Mouse (Mus musculus) adrenal gland, postnatal 4 days (tissue): ENCODE data around the gene Cpox. TPM values are rescaled to one million over a fixed set of nuclear protein-coding genes. Genes with fewer than 3 reads are reported as not detected.
"Not testable (repeated sequence)": the region's sequence is repeated elsewhere in the genome, so short reads cannot be mapped to it uniquely, and the experiment has no call there.

ENCODE experiments used
- DNase-seq, 2 experiments: peaks; one replicate each; pipeline ENCODE4 v3.0.0; 2021 to 2022; ENCODE audit warnings: low spot score in 2 of 2, mixed read lengths in 2 of 2
- long read RNA-seq, 2 experiments: library from polyadenylated mRNA; stranded (forward); transcript quantifications; one replicate each; pipeline ENCODE4 v2.0.0; 2021
- total RNA-seq, 2 experiments: library from RNA; stranded (reverse); gene quantifications; 2 replicates each; pipeline ENCODE4 v1.2.3; 2021

Cpox gene
- 10 to 100 TPM; 36.5 to 45.9 TPM for total RNA-seq
- long read RNA-seq, experiment 1, transcript Cpox-201 (7 exons, 3,097 nt) = major isoform, 14 of 16 reads
- long read RNA-seq, experiment 1, partial matches to known transcripts = 0 of 16 reads
- long read RNA-seq, experiment 1, other reads (novel, unspliced or antisense) = 2 of 16 reads
- long read RNA-seq, experiment 2, transcript Cpox-201 (7 exons, 3,097 nt) = major isoform, 56 of 64 reads
- long read RNA-seq, experiment 2, partial matches to known transcripts = 0 of 64 reads
- long read RNA-seq, experiment 2, other reads (novel, unspliced or antisense) = 8 of 64 reads

DNA sequence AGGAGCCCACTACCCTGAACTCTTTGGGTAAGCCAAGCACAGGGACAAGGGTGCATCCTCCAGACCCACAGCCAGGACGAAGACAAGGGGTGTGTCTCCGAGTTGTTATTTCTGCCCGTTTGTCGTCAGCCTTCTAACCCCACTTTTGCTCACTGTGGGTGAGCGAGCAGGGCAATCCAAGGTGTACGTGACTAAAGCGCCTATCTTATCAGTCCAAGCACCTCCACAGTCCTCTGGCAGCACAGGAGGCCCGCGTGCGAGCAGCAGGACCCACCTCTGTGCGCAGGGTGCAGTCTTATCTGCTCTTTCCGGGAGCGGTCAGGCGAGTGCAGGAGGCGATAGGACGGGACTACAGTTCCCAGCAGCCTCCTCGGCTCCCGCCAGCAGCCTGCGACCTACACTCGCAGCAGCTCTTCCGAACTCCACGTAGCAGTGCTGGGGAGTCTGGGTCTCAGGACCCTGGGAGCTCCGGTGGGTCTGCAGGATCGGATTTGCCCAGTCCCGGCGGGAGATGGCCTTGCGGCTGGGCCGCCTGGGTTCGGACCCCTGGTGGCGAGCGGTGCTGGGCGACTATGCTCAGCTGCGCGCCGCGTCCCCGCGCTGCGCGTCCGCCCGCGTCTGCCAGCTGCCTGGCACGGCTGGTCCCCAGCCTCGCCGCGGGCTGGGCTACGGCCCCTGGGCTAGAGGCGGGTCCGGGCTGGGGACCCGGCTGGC, at the start of gene Cpox:
TSS of gene Cpox (plus strand) at position 376 of the 714 bp plus-strand sequence.
- peak; percentile 47 to 53 for DNase-seq

DNA sequence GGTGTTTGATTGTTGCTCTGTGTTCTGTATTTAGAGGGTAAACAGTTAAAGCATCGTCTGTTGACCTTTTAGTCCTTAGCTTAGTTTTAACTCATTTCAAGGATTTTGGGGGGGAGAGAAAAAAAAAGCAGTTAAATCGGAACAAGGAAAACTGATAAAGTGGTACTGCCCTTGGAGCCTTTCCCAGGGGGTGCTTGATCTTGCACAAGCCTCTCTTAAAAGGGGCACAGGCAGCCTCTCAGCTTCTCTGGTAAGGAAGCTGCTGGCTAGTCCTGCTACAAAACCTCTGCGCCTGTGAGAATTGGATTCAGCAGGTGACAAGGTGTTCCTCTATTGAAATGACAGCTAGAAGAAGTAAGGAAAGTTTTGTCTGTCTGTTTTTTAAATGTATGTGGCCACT, 47.7 kb upstream of the Cpox start:
- no peak for DNase-seq

GRCm38 (mm10) chr16:58623114-58623513, 47.0 kb upstream of the Cpox start:
- DNase-seq = no peak

DNA sequence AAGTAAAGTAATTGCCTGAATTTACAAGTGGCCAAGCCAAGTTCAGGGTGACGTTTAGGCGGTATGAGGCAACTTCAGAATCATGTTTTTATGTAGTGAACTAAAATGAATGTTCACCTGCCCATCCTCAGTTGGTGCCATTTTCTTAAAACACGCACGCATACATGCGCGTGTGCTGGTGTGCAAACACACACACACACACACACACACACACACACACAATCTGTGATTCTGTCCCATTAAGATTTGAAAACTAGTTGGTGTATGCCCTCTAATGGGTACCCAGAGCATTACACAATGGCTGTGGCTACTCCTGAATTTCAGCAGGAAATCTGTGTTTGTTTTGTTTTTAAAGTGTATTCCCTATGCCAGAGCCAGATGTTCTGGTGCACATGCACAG, 46.1 kb upstream of the Cpox start:
- DNase-seq = no peak

- DNase-seq = no peak
These were observed 42.3 kb upstream of the Cpox start for GRCm38 (mm10) chr16:58627597-58628335.

DNA sequence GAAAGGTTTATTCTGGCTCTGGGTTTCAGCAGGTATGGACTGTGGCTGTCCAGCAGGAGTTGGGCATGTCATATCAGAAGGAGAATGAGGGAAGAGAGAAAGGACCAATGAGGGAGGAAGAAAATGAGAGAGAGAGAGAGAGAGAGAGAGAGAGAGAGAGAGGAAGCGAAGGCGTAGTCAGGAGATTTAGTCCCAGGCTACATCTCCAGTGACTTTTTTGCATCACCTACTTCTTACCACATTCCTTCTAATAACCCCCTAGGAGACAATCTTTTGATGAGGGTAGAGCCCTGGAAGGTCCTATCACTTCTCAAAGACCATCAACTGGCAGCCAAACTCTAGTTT, 41.8 kb upstream of the Cpox start:
- no peak for DNase-seq

- no peak for DNase-seq
These were observed 41.1 kb upstream of the Cpox start for GRCm38 (mm10) chr16:58628968-58629367.

GRCm38 (mm10) chr16:58629736-58630135, 40.4 kb upstream of the Cpox start:
- DNase-seq = no peak

DNA sequence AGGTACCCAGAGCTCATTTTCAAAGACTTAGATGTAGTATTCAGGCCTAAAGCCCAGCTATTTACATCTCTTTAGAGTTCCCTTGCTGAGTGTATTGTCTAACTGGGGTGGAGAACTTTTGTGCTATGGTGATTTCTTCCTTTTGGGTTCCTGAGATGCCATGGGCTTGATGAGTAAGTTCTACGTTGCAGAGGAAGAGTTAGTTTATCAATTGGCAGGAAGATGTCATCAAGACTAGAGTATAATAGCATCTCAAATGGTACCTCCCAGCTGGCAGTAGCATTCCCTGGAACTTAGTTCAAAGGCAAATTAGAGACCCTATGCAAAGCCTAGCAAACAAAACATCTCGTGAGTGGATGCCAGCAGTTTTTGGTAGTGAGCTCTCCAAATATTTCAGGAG, 34.2 kb upstream of the Cpox start:
- DNase-seq = no peak

DNA sequence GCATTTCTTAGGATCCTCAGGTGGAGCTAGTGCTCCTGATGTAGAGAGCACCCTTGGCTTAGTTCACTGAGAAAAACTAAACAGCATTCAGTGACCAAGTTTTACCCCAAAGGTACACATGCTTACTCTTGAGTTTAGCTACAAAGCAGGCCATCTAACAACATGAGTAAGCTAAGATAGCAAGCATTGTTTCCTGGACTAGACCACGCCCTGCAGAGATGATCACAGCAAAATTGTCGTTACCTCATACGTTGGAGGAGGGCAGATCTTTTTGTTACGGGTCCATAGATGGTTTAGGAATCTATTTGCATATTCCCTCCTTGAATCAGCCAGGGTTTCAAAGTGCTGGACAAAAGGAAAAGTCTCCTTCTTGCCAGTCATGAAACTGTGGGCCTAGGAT, 32.6 kb upstream of the Cpox start:
- DNase-seq = no peak

GRCm38 (mm10) chr16:58638016-58638415, 32.1 kb upstream of the Cpox start:
- DNase-seq = no peak

DNA sequence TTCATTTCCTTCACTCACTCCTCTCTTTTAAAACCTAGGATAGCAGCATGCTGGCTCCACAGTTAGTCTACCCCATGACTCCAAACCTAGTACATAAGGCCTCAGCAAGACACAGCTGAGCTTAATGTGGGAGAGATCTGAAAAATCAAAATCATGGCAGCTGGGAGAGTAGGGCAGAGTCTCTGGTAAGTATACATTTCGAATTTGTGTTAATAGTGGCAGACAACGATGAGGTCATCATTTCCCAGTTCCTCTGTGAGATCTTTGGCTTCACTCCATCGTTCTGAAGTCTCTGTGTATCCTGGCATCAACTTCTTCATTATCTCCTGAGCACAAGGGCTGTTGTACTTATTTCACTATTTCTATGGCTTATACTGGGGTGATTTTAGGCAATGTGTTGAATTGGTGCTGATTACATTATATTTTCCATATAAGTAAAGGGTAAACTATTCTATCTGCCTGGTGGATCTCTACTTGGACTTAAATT, 31.4 kb upstream of the Cpox start, which contains the start of gene E330017A01Rik:
TSS of gene E330017A01Rik (minus strand) at position 51 of the 487 bp plus-strand sequence.
- DNase-seq = no peak

DNA sequence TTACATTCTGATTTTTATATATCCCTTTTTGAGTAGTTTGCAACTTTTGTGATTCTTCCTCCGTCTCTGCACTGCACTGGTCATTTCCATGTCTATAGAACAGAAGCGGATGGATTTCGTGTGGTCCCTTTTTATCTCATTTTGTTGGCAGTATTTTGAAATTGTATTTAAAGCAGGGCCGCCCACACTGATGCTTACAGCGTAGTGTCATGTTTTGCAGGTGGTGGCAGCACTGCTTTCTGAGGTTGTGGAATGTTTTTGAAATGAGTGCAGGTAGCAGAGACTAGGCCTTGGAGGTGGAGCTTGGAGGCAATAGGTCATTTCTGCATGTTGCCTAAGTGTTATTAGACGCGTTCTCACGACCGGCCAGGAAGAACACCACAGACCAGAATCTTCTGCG, 20.1 kb upstream of the Cpox start:
- DNase-seq = no peak

DNA sequence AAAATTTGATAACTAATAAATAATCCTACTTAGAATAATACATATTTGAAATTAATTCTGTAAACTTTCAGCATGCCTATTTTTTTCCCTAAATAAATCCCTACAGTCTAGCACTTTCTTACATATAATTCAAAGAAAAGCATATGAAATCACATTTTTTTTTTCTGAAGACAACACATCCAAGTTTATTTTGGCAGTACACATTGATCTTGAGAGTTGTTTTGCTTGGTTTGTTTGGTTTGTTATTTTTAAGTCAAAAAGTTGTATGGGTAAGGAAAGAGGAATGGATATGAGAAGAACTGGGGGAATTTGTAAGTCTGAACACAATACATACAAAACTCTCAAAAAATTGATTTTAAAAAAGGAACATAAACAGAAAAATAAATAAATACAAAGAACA, 14.3 kb upstream of the Cpox start:
- no peak for DNase-seq

DNA sequence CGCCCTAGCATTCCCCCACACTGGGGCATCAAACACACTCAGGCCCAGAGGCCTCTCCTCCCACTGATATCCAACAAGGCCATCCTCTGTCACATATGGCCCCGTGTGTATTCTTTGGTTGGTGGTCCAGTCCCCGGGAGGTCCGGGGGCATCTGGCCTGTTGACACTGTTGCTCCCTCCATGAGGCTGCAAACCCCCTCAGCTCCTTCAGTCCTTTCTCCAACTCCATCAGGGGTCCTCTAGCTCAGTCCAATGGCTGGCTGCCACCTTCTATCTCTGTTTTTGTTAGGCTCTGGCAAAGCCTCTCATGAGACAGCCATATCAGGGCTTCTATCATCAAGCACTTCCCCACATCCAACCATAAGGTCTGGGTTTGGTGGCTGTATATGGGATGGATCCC, 13.6 kb upstream of the Cpox start:
- no peak for DNase-seq

DNA sequence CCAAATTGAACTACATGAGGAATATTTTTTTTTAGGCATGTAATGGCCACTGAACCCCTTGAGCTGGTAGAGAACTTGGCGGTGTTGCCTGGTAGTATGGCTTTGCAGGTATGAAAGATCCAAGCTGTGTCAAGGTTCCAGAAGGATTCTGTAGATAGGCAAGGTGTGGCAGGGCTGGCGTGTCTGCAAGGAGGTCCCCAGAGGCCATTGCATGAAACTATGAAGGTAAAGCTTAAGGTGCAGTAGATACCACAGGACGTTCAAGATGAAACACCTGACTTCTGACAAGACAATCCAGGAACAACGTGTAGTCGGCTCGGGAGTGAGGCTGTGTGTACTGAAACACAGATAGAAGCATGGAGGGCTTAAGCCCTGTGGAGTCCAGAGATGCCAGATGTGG, 11.4 kb upstream of the Cpox start:
- no peak for DNase-seq

GRCm38 (mm10) chr16:58661826-58662225, 8.3 kb upstream of the Cpox start:
- no peak for DNase-seq

DNA sequence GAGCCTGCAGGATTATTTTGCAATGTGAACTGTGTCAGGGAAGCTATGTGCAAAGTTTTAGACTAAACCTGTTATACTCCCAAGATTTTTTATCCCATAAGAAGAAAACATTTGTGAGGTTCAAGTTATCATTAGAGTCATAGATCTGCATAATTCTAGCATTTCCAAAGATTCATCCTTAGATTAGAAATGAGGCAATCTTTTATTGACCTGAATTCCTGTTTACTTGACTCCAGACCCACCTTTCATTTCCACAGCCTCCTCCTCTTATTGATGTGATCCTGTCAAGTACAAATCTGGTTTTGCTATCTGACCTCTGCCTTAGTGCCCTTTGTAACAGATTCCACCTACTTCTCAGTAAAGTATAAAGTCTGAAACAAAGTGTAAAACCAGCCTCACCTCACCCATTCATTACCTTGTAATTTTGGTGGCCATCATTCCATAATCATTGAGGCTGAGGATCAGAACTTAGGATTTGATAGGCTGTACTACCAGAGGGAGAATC, 7.8 kb upstream of the Cpox start:
- no peak for DNase-seq

- DNase-seq = no peak
These were observed 7.1 kb upstream of the Cpox start for GRCm38 (mm10) chr16:58663021-58663420.

- DNase-seq = no peak
These were observed 6.3 kb upstream of the Cpox start for GRCm38 (mm10) chr16:58663816-58664215.

GRCm38 (mm10) chr16:58665137-58665536, 5.0 kb upstream of the Cpox start:
- not testable (repeated sequence) for DNase-seq

DNA sequence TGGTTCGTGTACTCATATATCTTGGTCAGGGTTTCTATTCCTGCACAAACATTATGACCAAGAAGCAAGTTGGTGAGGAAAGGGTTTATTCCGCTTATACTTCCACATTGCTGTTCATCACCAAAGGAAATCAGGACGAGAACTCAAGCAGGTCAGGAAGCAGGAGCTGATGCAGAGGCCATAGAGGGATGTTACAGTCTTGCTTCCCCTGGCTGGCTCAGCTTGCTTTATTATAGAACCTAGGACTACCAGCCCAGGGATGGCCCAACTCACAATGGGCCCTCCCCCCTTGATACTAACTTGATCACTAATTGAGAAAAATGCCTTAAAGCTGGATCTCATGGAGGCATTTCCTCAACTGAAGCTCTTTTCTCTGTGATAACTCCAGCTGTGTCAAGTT, 3.4 kb upstream of the Cpox start:
- DNase-seq = not testable (repeated sequence)
